Mouse (Mus musculus) neural tube, embryonic 11.5 days (tissue): ENCODE measurements at regions not wholly inside any gene's neighbourhood (a gene's known extent, or its start where the extent isn't known, plus 50 kb on each side); places are given as distances from the start of the nearest gene placed in this dataset.

Source experiments
- ATAC-seq: fragments of 200-750 bp; cut with Nextera tagmentation; 2 replicates; pipeline ENCODE4 v1.8.0; 2017; ENCODE audit warnings: moderate number of reproducible peaks, mild to moderate bottlenecking, moderate TSS enrichment, moderate library complexity; ENCODE audit not compliant: insufficient read depth, low FRiP score, low TSS enrichment
- DNase-seq: peaks from one replicate; pipeline ENCODE4 v3.0.0-alpha.2; 2015; ENCODE audit warnings: low spot score
- H3K27ac ChIP-seq: fragments of 300-500 bp; sonication (generic); 2 replicates; pipeline ENCODE4 v1.5.1; 2014; ENCODE audit warnings: low read depth, mild to moderate bottlenecking, low read length
- H3K27me3 ChIP-seq: fragments of 300-500 bp; sonication (generic); 2 replicates; pipeline ENCODE4 v1.6.1; 2014; ENCODE audit warnings: mild to moderate bottlenecking, low read length, mixed read lengths; ENCODE audit not compliant: control insufficient read depth, insufficient read depth
- H3K36me3 ChIP-seq: fragments of 300-500 bp; sonication (generic); 2 replicates; pipeline ENCODE4 v1.6.1; 2014; ENCODE audit warnings: mild to moderate bottlenecking, low read length, moderate library complexity, mixed read lengths; ENCODE audit not compliant: control insufficient read depth, insufficient read depth
- H3K4me1 ChIP-seq: fragments of 300-500 bp; sonication (generic); 2 replicates; pipeline ENCODE4 v1.6.1; 2014; ENCODE audit warnings: low read length, mixed read lengths; ENCODE audit not compliant: control insufficient read depth, insufficient read depth
- H3K4me2 ChIP-seq: fragments of 300-500 bp; sonication (generic); 2 replicates; pipeline ENCODE4 v1.6.1; 2014; ENCODE audit warnings: low read depth, mild to moderate bottlenecking, moderate library complexity
- H3K4me3 ChIP-seq: fragments of 300-500 bp; sonication (generic); 2 replicates; pipeline ENCODE4 v1.5.1; 2014; ENCODE audit warnings: low read depth, low read length
- H3K9ac ChIP-seq: fragments of 300-500 bp; sonication (generic); 2 replicates; pipeline ENCODE4 v1.6.1; 2014; ENCODE audit warnings: mild to moderate bottlenecking, low read length
- H3K9me3 ChIP-seq: fragments of 300-500 bp; sonication (generic); 2 replicates; pipeline ENCODE4 v1.6.1; 2016; ENCODE audit warnings: low read length; ENCODE audit not compliant: control insufficient read depth
- WGBS: fragments of 180-500 bp; shearing (Covaris S2); extraction: QIAGEN DNeasy Blood & Tissue Kit; methylation state at CpG from one replicate; pipeline ENCODE4 v1.1.7; 2014; 5-methylcytosine and 5-hydroxymethylcytosine counted together

DNA sequence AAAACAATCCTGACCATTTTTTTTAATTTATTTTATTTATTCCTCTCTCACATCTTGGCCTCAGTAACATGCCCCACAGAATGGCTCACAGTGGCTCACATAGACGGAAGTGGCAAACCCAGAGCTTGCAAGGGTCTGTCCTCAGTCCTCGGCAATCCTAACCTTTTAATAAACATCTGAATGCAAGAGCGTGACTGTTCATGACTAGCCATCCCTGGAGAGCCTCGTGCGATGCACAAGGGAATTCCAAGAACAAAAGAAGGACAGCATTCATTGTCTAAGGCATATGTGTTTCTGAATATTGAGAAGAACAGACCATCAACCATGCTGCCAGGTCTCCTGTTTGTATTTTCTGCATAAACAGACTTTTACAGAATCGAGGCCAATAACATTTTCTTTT lies 98.8 kb upstream of the 1700025G04Rik start:
- 53% methylated on average over 6 of the region's 6 CpGs for WGBS
- Histone ChIP-seq H3K27ac (no peak overlapping the region), H3K36me3 (no peaks in the 10 kb centered on the region), H3K9ac (no peak overlapping the region), H3K4me3 (no peak overlapping the region), H3K9me3 (no peaks in the 10 kb centered on the region), H3K4me1 (no peaks in the 10 kb centered on the region), H3K4me2 (no peak overlapping the region), H3K27me3 (no peaks in the 10 kb centered on the region)
- ATAC-seq (no peak), DNase-seq (no peak)

DNA sequence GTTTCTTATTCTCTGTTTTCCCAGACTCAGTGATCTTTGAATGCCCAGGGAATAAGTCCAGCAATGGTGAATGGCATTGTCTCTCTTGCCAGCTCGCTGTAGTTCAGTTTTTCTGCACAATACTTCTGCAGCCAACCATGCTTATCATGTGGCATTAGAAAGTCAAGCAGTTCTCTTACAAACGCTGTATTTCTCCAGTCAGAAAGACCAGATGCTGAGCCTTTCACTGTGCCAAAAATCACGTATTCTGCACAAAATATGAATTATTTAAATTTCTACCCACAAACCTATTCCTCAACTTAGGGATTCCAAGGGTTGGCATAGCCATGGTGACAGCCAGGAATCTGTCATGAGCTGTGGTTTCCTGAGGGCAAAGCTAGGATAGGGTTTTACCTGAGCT lies 95.0 kb upstream of the 1700025G04Rik start:
- no peaks in the 10 kb centered on the region for H3K9me3 ChIP-seq
- H3K4me2 ChIP-seq: no peak overlapping the region
- no peaks in the 10 kb centered on the region for H3K4me1 ChIP-seq
- H3K9ac ChIP-seq: no peak overlapping the region
- 84% methylated on average over 3 of the region's 3 CpGs for WGBS
- no peaks in the 10 kb centered on the region for H3K36me3 ChIP-seq
- no peak overlapping the region for H3K4me3 ChIP-seq
- H3K27me3 ChIP-seq: no peaks in the 10 kb centered on the region
- ATAC-seq: no peak
- DNase-seq: no peak
- no peak overlapping the region for H3K27ac ChIP-seq

DNA sequence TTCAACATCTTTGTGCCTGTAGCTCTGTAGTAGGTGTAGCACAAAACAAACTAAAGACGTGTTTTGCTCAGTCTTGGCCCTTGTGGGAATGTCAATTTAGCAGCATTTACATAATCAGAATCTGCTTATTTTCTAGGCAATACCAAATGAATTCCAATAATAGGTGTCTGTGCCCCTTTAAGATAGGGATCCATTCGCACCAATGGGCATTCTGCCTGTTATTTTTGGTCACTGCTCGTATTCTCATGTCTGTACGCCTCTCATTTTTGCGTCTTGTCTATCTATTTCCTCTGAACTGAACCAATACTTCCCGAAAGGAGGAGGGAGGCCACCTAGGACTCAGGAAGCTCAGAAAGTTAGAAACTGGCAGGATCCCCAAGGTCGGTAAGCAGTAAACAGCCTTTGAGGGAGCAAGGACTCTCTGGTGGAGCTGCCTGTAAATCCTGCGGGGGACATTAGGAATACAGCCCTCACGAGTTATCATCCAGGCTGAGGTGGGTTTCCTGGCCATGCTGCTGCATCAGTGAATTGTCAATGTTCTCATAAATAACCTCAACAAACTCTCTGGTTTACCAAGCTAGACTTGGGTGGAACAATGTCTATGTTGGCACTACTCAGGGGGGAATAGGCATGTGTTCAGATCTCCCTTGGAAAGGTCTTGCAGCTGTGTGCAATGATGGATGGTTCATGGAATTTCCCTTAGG lies 86.5 kb upstream of the 1700025G04Rik start:
- no peak overlapping the region for H3K4me2 ChIP-seq
- 91% methylated on average over 9 of the region's 9 CpGs for WGBS
- no peak overlapping the region for H3K4me3 ChIP-seq
- no peaks in the 10 kb centered on the region for H3K27me3 ChIP-seq
- no peaks in the 10 kb centered on the region for H3K9me3 ChIP-seq
- no peaks in the 10 kb centered on the region for H3K4me1 ChIP-seq
- no peak for ATAC-seq
- no peak for DNase-seq
- H3K27ac ChIP-seq: no peak overlapping the region
- no peaks in the 10 kb centered on the region for H3K36me3 ChIP-seq
- no peak overlapping the region for H3K9ac ChIP-seq

DNA sequence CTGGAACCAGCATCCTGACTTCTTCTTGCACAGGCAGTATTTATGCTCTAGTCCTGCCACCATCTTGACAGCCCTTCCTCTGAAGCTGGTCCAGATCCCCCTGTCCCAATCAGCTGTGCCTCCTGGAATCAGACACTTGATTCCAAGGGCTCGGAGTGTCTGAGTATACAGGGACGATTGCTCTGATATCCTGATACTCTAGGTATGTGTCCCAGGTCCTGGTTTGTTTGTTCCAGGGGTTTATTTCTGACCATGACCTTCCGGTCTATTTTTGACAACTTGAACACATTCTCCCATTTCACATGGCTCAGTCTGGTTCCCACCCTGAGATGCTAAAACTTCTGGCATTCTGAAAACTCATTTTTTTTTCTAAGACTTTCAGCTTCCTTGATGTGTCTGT lies 85.8 kb upstream of the 1700025G04Rik start:
- Histone ChIP-seq H3K9ac (no peak overlapping the region), H3K9me3 (no peaks in the 10 kb centered on the region), H3K4me3 (no peak overlapping the region), H3K4me2 (no peak overlapping the region), H3K27me3 (no peaks in the 10 kb centered on the region), H3K36me3 (no peaks in the 10 kb centered on the region), H3K4me1 (no peaks in the 10 kb centered on the region), H3K27ac (no peak overlapping the region)
- no peak for DNase-seq
- no peak for ATAC-seq
- WGBS: 90% methylated on average over 3 of the region's 3 CpGs

DNA sequence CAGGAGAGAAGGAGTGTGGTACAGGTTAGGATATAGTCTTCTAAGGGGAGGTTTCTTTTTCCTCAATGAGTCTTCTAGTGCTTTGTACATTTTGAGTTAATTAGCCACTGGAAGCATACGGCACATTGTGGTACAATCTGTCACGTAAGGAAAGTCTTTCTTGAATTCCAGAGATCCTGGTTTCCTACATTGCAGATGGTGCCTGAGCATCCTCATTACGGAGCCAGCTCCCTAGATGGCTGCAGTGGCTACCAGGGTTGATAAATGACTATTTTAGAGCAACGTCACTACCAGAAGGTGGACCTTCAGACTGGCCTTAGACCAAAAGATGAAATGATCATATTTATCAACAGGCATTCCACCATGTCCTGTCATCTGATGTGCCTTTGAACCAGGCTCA lies 84.5 kb upstream of the 1700025G04Rik start:
- 92% methylated on average over 4 of the region's 4 CpGs for WGBS
- DNase-seq: no peak
- H3K9me3 ChIP-seq: no peaks in the 10 kb centered on the region

DNA sequence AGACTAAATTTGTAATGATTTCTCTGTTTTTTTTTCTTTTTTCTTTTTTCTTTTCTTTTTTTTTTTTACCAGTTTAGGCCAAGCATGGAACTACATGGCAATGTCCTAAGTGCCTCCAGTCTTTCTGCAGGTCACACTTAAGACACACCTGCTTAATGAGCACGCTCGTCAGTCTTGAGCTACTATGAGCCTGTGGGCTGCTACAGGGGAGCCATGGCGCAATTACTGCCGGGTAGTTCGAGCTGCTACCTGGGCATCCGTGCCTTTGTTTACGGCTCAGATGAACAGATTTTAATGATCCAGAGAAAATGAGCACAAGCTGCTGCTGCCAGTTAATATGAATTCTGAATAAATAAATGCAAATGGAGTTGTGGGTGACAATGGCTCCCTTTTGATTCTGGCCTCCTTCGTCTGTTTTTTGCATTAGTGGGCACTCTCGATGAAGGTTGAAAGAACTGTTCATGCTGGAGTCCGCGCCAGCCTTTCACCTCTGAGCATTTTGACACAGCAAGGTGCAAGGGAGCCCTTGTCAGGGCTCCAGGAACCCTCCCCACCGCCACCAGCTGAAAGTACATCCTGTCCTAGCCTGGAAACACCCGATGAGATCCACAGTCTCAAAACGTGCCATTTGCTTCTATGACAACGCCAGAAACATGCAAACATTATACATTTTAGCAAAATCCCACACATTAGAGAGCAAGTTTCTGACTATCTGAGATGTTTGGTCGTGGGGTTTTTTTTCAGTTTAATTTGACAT lies 81.3 kb upstream of the 1700025G04Rik start:
- Histone ChIP-seq H3K36me3 (no peaks in the 10 kb centered on the region), H3K4me3 (no peak overlapping the region), H3K4me1 (no peaks in the 10 kb centered on the region), H3K27ac (no peak overlapping the region), H3K27me3 (no peaks in the 10 kb centered on the region), H3K4me2 (no peak overlapping the region), H3K9me3 (no peaks in the 10 kb centered on the region), H3K9ac (no peak overlapping the region)
- no peak for DNase-seq
- no peak for ATAC-seq
- WGBS: 71% methylated on average over 16 of the region's 16 CpGs

More for the DNA sequence above, 84.5 kb upstream of the 1700025G04Rik start:
- Histone ChIP-seq H3K4me1 (no peaks in the 10 kb centered on the region), H3K4me2 (no peak overlapping the region), H3K9ac (no peak overlapping the region), H3K36me3 (no peaks in the 10 kb centered on the region), H3K27ac (no peak overlapping the region), H3K4me3 (no peak overlapping the region), H3K27me3 (no peaks in the 10 kb centered on the region)
- ATAC-seq: no peak

DNA sequence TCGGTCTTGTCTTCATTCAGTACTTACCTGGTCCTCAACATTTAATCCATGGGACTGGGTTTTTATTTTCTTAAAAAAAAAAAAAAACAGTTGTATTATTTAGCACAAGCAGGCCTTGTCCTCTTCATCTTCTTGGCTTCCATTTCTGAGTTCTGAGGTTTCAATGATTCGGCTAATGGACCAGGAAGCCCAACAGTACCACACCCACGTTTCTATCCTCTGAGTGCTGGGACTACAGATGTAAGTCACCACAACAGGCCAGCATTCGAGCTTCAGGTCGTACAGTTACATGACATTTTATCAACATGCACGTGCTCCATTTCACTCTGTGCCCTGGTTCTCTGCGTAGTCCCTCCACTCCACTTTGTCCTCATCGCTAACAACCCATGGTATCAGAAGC lies 80.7 kb upstream of the 1700025G04Rik start:
- Histone ChIP-seq H3K4me3 (no peak overlapping the region), H3K4me1 (peaks cover 3% of the 10 kb centered on the region; the same call in 1 of the 2 replicates), H3K4me2 (no peak overlapping the region), H3K9me3 (no peaks in the 10 kb centered on the region), H3K9ac (no peak overlapping the region), H3K27me3 (no peaks in the 10 kb centered on the region), H3K27ac (no peak overlapping the region), H3K36me3 (no peaks in the 10 kb centered on the region)
- 91% methylated on average over 8 of the region's 8 CpGs for WGBS
- no peak for DNase-seq
- no peak for ATAC-seq

DNA sequence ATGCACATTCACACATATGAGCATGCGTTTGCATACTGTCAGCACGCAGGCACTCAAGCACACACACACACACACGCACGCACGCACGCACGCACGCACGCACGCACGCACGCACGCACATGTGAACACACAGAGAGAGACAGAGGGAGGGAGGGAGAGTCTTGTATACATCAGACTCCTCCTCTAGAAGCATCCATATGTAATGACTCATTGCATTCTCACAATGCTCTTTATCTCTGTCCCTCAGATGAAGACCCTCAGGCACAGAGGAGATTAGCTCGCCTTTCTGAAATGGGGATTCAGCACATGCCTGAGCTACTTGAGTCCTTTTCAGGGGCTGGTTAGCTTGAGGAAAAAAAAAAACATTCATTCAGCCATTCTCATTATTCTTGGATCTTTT lies 79.6 kb upstream of the 1700025G04Rik start:
- Histone ChIP-seq H3K4me1 (peaks cover 3% of the 10 kb centered on the region), H3K9ac (no peak overlapping the region), H3K27ac (no peak overlapping the region), H3K9me3 (no peaks in the 10 kb centered on the region), H3K4me3 (no peak overlapping the region), H3K27me3 (no peaks in the 10 kb centered on the region), H3K36me3 (no peaks in the 10 kb centered on the region), H3K4me2 (no peak overlapping the region)
- ATAC-seq (no peak), DNase-seq (no peak)
- WGBS: 95% methylated on average over 14 of the region's 14 CpGs

DNA sequence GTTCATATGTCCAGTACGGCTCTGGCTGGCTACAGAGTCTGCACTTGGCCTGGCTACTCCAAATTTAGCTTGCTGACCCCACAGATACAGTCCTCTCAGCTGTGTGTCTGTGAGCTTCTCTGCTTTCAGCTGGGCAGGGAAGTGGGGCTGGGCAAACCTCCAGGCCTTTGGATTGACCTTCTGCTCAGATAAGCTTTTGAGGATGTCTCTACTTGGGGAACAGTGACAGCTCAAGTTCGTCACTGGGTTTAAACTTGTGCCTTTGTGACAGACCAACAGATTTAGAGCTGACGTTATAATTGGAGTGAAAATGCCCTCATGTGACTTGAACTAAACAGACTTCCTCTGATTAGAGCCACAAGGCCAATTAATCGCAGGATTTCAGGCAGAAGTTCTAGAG lies 78.4 kb upstream of the 1700025G04Rik start:
- ATAC-seq (no peak), DNase-seq (no peak)
- no peak overlapping the region for H3K27ac ChIP-seq
- no peaks in the 10 kb centered on the region for H3K36me3 ChIP-seq
- WGBS: 92% methylated on average over 4 of the region's 4 CpGs
- H3K27me3 ChIP-seq: no peaks in the 10 kb centered on the region
- no peak overlapping the region for H3K4me3 ChIP-seq
- H3K4me2 ChIP-seq: no peak overlapping the region
- no peak overlapping the region for H3K9ac ChIP-seq
- H3K4me1 ChIP-seq: peaks cover 3% of the 10 kb centered on the region
- H3K9me3 ChIP-seq: no peaks in the 10 kb centered on the region
